Mouse (Mus musculus): ENCODE measurements at regions not wholly inside any gene's neighbourhood (a gene's known extent, or its start where the extent isn't known, plus 50 kb on each side); places are given as distances from the start of the nearest gene placed in this dataset.

- no peak overlapping the region for H3K27ac ChIP-seq (ENCODE audit: insufficient read depth, low read length)
Measured at GRCm38 (mm10) chr7:128868799-128869198, 124.1 kb downstream of the Sec23ip start.

GRCm38 (mm10) chr7:128884015-128884414, 139.3 kb downstream of the Sec23ip start:
- Histone ChIP-seq H3K4me3 (ENCODE audit: insufficient read depth, low read length) (no peak overlapping the region), H3K4me1 (ENCODE audit: control insufficient read depth, insufficient read depth, low read length) (no peaks in the 10 kb centered on the region), H3K27ac (ENCODE audit: insufficient read depth, low read length) (no peak overlapping the region)
- TF ChIP-seq POLR2A (IDR thresholded peaks at IDR 0.05; ENCODE audit: extremely low read depth, insufficient read depth, low read length) (no peak), CTCF (IDR thresholded peaks at IDR 0.05; ENCODE audit: extremely low read depth, insufficient read depth, low read length) (no peak)

More at GRCm38 (mm10) chr7:128868799-128869198, 124.1 kb downstream of the Sec23ip start:
- no peak for TF ChIP-seq CTCF (IDR thresholded peaks at IDR 0.05; ENCODE audit: extremely low read depth, insufficient read depth, low read length)
- TF ChIP-seq POLR2A (IDR thresholded peaks at IDR 0.05; ENCODE audit: extremely low read depth, insufficient read depth, low read length) = no peak
- Histone ChIP-seq H3K4me3 (ENCODE audit: insufficient read depth, low read length) (no peak overlapping the region), H3K4me1 (ENCODE audit: control insufficient read depth, insufficient read depth, low read length) (no peaks in the 10 kb centered on the region)

- Histone ChIP-seq H3K27ac (ENCODE audit: insufficient read depth, low read length) (no peak overlapping the region), H3K4me3 (ENCODE audit: insufficient read depth, low read length) (no peak overlapping the region), H3K4me1 (ENCODE audit: control insufficient read depth, insufficient read depth, low read length) (no peaks in the 10 kb centered on the region)
- no peak for TF ChIP-seq POLR2A (IDR thresholded peaks at IDR 0.05; ENCODE audit: extremely low read depth, insufficient read depth, low read length)
- no peak for TF ChIP-seq CTCF (IDR thresholded peaks at IDR 0.05; ENCODE audit: extremely low read depth, insufficient read depth, low read length)
Measured at GRCm38 (mm10) chr7:128885551-128885950, 140.8 kb downstream of the Sec23ip start.

GRCm38 (mm10) chr7:128910134-128910533, 165.4 kb downstream of the Sec23ip start:
- Histone ChIP-seq H3K4me3 (ENCODE audit: insufficient read depth, low read length) (no peak overlapping the region), H3K4me1 (ENCODE audit: control insufficient read depth, insufficient read depth, low read length) (no peaks in the 10 kb centered on the region), H3K27ac (ENCODE audit: insufficient read depth, low read length) (no peak overlapping the region)
- TF ChIP-seq CTCF (IDR thresholded peaks at IDR 0.05; ENCODE audit: extremely low read depth, insufficient read depth, low read length) = no peak
- TF ChIP-seq POLR2A (IDR thresholded peaks at IDR 0.05; ENCODE audit: extremely low read depth, insufficient read depth, low read length) = no peak

- TF ChIP-seq CTCF (IDR thresholded peaks at IDR 0.05; ENCODE audit: extremely low read depth, insufficient read depth, low read length) (no peak), POLR2A (IDR thresholded peaks at IDR 0.05; ENCODE audit: extremely low read depth, insufficient read depth, low read length) (no peak)
- H3K27ac ChIP-seq (ENCODE audit: insufficient read depth, low read length) = no peak overlapping the region
- H3K4me3 ChIP-seq (ENCODE audit: insufficient read depth, low read length) = no peak overlapping the region
- H3K4me1 ChIP-seq (ENCODE audit: control insufficient read depth, insufficient read depth, low read length) = peaks cover 1% of the 10 kb centered on the region; the same call in 1 of the 2 replicates
Measured at GRCm38 (mm10) chr7:128937976-128938730, 193.4 kb downstream of the Sec23ip start.

- TF ChIP-seq POLR2A (IDR thresholded peaks at IDR 0.05; ENCODE audit: extremely low read depth, insufficient read depth, low read length) (no peak), CTCF (IDR thresholded peaks at IDR 0.05; ENCODE audit: extremely low read depth, insufficient read depth, low read length) (no peak)
- no peaks in the 10 kb centered on the region for H3K4me1 ChIP-seq (ENCODE audit: control insufficient read depth, insufficient read depth, low read length)
- H3K4me3 ChIP-seq (ENCODE audit: insufficient read depth, low read length) = no peak overlapping the region
- no peak overlapping the region for H3K27ac ChIP-seq (ENCODE audit: insufficient read depth, low read length)
Measured at GRCm38 (mm10) chr7:128960575-128960974, 215.8 kb downstream of the Sec23ip start.

- H3K4me1 ChIP-seq (ENCODE audit: control insufficient read depth, insufficient read depth, low read length) = no peaks in the 10 kb centered on the region
- no peak for TF ChIP-seq POLR2A (IDR thresholded peaks at IDR 0.05; ENCODE audit: extremely low read depth, insufficient read depth, low read length)
- no peak for TF ChIP-seq CTCF (IDR thresholded peaks at IDR 0.05; ENCODE audit: extremely low read depth, insufficient read depth, low read length)
- H3K4me3 ChIP-seq (ENCODE audit: insufficient read depth, low read length) = no peak overlapping the region
- no peak overlapping the region for H3K27ac ChIP-seq (ENCODE audit: insufficient read depth, low read length)
Measured at GRCm38 (mm10) chr7:128979904-128980303, 235.2 kb downstream of the Sec23ip start.

GRCm38 (mm10) chr7:128980827-128981226, 236.1 kb downstream of the Sec23ip start:
- H3K27ac ChIP-seq (ENCODE audit: insufficient read depth, low read length) = no peak overlapping the region
- no peak overlapping the region for H3K4me3 ChIP-seq (ENCODE audit: insufficient read depth, low read length)
- H3K4me1 ChIP-seq (ENCODE audit: control insufficient read depth, insufficient read depth, low read length) = no peaks in the 10 kb centered on the region
- TF ChIP-seq POLR2A (IDR thresholded peaks at IDR 0.05; ENCODE audit: extremely low read depth, insufficient read depth, low read length) (no peak), CTCF (IDR thresholded peaks at IDR 0.05; ENCODE audit: extremely low read depth, insufficient read depth, low read length) (no peak)

GRCm38 (mm10) chr7:128998759-128999158, 254.0 kb downstream of the Sec23ip start:
- no peaks in the 10 kb centered on the region for H3K4me1 ChIP-seq (ENCODE audit: control insufficient read depth, insufficient read depth, low read length)
- TF ChIP-seq CTCF (IDR thresholded peaks at IDR 0.05; ENCODE audit: extremely low read depth, insufficient read depth, low read length) (no peak), POLR2A (IDR thresholded peaks at IDR 0.05; ENCODE audit: extremely low read depth, insufficient read depth, low read length) (no peak)
- H3K4me3 ChIP-seq (ENCODE audit: insufficient read depth, low read length) = no peak overlapping the region
- no peak overlapping the region for H3K27ac ChIP-seq (ENCODE audit: insufficient read depth, low read length)

- H3K4me1 ChIP-seq (ENCODE audit: control insufficient read depth, insufficient read depth, low read length) = no peaks in the 10 kb centered on the region
- no peak overlapping the region for H3K27ac ChIP-seq (ENCODE audit: insufficient read depth, low read length)
- H3K4me3 ChIP-seq (ENCODE audit: insufficient read depth, low read length) = no peak overlapping the region
- TF ChIP-seq CTCF (IDR thresholded peaks at IDR 0.05; ENCODE audit: extremely low read depth, insufficient read depth, low read length) (no peak), POLR2A (IDR thresholded peaks at IDR 0.05; ENCODE audit: extremely low read depth, insufficient read depth, low read length) (no peak)
Measured at GRCm38 (mm10) chr7:129002419-129002818, 254.4 kb upstream of the Plpp4 start.

Measured in cortical plate, adult 2 months (tissue).